Mouse (Mus musculus): ENCODE data around the gene Coa6.

GRCm38 (mm10) chr8:126382216-126382615 lies 40.1 kb upstream of the Coa6 start:
- TF ChIP-seq CTCF (IDR thresholded peaks at IDR 0.05; ENCODE audit: borderline replicate concordance, extremely low read depth, insufficient read depth, insufficient read length) (no peak), POLR2A (IDR thresholded peaks at IDR 0.05; ENCODE audit: borderline replicate concordance, extremely low read depth, insufficient read depth, insufficient read length, poor library complexity, severe bottlenecking) (no peak)
